Mouse (Mus musculus) c-Kit-positive CD71-positive TER-119-negative erythroid progenitor cells, embryonic 14.5 days (primary cell): Measurements from ENCODE around the gene Ptprg.
"Not testable (repeated sequence)": the region's sequence is repeated elsewhere in the genome, so short reads cannot be mapped to it uniquely, and the experiment has no call there.

Source experiments
- DNase-seq: peaks from one replicate; pipeline ENCODE4 v3.0.0-alpha.2; 2013; ENCODE audit warnings: low read depth

Ptprg gene

DNA sequence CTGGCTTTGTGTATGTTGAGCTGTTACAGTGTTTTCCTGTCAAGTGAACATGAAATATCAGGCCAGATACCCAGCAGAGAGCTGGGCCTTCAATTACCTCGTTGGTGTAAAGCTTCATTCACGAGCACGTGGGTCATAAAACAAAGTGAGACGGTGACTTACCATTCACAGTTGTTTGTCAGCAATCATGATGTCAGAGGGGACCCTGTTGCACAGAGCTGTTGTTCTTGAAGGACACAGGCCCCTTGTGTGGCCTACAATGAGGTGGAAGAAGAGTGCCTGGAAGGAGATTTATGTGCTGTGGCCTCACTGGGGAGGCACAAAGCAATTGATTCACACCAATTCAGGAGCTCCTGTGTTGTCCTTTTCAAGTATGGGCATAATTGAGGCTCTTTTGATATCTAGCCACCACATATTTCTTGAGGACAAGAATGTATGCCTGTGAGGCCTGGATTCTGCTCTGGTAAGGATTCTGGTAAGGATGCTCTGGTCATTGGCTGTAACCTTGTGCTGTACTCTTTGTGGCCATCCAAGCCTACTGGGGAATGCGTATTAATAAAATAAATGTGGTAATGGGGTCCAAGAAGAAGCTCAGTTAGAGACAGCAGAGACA, 503.7 kb downstream of the Ptprg start:
- DNase-seq = no peak

- DNase-seq = no peak
Measured at GRCm38 (mm10) chr14:12057856-12058255, 504.5 kb downstream of the Ptprg start.

- DNase-seq = no peak
Measured at GRCm38 (mm10) chr14:12059149-12059548, 505.8 kb downstream of the Ptprg start.

- not testable (repeated sequence) for DNase-seq
Measured at GRCm38 (mm10) chr14:12061313-12061712, 508.0 kb downstream of the Ptprg start.

DNA sequence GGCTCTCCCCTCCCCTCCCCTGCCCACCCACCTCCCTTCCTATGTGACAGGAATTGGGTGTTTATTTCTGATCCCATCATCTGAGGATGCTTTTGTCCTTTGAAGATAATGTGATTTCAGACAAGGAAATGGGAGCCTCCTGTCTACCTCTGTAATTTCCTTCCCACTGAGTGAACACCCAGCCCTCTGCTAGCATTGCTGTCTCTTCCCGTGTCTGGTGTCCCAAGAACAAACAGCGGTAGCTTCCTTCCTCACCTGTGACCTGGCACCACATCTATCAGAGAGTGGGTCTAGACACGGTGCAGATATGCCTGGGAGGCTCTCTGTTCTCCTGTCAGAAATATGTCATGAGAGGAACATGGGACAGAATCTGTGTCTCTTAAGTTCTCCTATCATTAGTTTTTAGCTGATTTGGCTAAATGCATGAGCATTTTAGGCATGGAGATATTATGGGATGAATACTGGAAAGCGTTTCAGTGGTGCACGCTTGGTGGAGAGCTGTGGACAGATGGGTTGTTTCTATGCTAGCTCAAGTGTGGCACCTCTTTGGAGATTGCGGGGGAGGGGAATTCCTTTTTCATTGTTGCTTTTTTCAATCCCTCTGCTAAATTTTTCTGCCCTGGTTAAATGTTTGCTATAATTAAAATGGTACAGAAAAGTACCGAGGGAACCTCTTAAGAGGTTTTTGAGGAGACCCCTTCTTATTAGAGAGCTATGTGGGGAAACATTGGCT, 509.5 kb downstream of the Ptprg start:
- no peak for DNase-seq

DNA sequence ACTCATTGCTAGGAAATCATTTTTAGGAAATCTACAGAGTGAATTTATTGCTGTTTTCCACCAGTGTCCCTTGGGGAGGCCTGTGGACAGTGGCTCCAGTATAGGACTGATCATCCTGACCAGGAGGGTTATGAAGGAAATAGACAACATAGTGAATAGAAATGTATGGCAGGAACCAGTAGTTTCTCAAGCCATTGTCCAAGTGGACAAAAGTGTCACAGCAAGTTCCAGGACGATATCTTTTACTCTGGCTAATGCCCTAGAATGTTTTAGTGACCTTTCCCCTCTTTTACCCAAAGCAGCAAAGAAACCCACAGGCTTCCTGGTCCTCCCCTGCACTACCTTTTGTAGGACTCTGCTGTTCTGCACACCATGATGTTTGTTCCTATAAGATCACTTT, 511.7 kb downstream of the Ptprg start:
- no peak for DNase-seq

DNA sequence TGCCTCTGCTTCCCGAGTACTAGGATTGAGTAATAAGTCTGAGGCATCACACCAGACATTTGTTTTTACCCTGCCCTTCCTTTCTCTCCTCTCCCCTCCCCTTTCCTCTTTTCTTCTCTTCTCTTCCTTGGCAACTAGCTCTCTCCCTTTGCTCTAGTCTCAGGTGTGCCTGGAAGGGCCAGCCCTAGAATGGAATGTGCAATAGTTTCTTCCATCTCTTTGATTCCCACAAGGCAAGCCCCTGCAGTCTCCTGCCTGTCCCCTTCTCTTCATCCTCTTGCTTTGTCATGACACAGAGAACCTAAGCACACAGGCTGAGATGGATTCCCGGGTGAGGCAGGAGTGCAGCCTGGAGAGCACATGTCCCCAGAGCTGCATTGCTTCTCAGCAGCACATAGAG, 512.4 kb downstream of the Ptprg start:
- no peak for DNase-seq

- DNase-seq = no peak
Measured at GRCm38 (mm10) chr14:12069707-12070106, 516.4 kb downstream of the Ptprg start.

DNA sequence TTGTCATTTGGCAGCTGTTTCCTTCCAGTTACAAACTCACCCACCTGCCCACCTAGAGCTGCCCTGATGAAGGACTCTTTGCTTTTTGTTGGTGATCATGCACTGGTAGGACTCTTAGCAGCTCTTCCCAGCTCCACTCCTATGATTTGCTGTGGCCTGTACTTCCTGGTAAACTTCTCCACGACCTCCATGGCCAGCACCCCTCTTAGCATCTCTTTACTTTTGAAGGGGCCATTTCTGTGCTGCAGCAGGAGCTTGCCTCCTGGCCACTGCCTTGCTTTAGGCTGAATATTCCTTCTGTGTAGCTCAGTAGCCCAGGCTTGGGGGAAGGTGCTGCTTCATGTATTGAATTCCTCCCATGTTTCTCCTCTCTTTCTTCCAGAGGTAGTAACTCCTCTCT, 517.0 kb downstream of the Ptprg start:
- DNase-seq = no peak

GRCm38 (mm10) chr14:12070856-12071465, 517.6 kb downstream of the Ptprg start:
- DNase-seq = no peak

DNA sequence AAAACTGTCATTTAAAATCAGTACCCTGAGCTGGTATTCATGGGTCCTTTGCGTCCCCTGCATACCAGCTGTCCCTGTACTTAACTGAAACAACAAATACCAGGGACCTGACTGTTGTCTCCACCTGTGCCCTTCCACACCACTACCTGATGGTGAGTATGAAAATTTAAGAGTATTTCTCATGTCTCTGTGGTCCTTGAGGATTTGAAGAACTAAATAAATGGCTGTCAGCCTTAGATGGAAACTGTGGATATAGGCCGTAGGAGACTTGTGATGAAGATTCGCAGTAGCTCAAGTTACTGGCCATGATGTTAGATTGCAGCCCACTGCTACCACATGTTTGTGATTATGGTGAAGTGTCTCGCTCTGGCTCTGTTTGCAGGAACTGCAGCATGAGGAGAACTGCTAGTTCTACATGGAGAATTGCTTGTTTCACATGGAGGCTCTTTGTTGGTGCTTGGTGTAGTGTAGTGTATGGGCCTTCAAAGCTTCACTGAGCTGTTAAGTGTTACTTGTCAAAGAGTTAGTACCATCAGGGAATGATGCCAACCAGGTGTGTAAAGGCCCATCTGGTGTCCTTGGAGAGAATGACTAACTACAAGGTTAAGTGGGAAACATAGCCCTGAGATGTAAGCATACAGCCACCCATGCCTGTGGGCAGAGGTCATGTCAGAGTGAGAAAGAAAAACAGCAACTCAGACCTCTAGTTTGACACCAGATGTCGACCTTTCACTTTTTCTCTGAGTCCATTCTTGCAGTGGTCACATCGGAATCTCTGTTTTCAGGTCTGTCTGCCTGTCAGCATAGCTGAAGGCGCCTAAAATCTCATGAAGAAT, 518.9 kb downstream of the Ptprg start:
- no peak for DNase-seq

DNA sequence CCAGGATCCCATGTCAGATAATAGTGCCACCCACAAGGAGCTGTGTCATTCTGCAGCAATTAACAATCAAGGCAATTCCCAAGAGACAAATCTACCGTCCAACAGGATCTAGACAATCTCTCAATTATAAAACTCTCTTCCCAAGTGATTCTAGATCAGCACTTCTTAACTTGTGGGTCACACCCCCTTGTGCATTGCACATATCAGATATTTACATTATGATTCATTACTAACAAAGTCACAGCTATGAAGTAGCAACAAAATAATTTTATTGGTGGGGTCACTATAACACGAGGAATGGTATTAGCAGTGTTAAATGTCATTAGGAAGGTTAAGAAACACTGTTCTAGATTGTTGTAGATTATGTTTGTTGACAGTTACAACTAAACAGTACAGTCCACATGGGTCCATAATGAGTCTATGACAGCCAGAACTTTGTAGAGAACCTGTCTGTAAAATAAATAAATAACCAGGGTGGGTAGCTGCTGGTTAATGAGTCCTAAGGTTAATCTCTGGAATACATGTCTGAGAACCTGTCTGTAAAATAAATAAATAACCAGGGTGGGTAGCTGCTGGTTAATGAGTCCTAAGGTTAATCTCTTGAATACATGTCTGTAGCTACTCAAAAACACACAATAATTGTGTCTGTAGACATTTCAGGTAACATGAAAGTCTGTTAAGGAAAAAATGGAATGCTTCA, 520.2 kb downstream of the Ptprg start:
- no peak for DNase-seq

DNA sequence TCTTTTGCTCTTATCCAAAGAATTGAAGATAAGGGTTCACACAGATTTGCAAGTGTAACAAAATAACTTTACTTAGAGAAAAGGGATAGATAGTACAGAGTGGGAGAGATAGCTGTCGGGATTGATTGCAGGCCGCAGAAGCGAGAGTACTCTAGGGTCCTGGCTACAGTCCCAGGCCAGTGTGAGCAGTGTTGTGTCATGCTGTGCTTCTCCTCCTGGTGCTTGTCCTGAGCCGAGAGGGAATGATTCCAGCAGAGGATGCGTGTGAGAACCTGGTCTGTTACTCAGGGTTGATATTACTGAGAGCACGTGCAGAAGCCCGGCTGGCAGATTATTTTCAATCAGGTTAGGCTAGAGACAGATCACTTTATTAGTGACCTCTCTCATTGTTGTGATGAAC, 523.9 kb downstream of the Ptprg start:
- no peak for DNase-seq

DNA sequence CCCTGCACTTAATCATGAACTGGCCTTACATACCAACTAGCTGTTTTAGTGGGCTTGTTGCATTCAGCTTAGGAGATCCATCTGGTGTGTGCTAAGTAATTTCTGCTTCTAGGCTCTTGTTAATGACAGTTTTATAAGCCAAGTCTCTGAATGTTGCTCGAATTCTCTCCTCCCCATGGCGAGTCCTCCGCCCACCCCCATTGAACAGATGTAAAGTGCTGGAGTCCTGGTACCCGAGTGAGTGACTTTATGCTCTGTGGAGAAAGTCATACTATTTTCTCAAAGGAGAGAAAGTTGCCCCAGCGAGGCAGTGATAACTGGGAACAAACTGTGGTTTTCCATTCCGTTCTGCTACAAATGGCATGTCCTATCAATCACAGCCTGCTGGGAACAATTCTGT, 525.9 kb downstream of the Ptprg start:
- no peak for DNase-seq

GRCm38 (mm10) chr14:12079833-12080401, 526.6 kb downstream of the Ptprg start:
- no peak for DNase-seq

DNA sequence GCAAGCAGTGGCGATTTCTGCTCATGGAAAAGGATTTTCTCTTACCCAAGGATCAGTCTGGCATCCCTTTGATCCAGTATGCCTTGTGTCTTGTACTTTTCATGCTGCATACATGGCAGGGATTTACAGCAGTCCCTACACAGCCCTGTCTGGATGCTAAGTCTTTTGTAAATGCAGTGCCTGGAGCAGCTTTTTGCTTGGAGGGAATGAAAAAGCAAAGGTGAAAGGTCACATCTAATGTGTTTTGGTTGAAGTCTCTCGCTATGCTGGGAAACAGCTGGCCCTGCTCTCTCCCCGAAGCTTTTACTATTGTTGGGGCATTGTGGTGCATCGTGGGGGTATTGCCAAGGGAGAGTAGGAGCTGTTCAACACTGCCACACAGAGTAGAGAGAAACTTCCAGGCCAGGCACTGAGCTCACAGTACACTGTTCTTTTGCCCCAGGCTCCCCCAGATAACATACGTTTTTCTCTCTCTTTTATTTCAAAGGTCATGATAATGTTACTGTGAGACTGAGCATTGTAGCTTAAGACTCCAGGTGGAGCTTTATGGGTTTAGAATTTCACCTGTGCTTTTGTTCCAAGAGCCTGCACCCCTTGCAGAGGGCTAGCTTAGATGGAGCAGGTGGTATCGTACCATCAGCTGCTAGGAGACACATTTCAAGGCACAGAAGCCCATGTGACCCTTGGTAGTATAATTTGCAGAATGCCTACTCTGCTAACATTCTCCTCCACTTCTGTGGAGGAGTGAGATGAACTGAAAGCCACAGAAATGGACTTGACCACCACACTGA, 529.0 kb downstream of the Ptprg start:
- no peak for DNase-seq

- DNase-seq = no peak
Measured at GRCm38 (mm10) chr14:12084076-12084475, 530.7 kb downstream of the Ptprg start.

- DNase-seq = no peak
Measured at GRCm38 (mm10) chr14:12085078-12085477, 531.7 kb downstream of the Ptprg start.

GRCm38 (mm10) chr14:12086167-12086566, 532.8 kb downstream of the Ptprg start:
- DNase-seq = no peak

DNA sequence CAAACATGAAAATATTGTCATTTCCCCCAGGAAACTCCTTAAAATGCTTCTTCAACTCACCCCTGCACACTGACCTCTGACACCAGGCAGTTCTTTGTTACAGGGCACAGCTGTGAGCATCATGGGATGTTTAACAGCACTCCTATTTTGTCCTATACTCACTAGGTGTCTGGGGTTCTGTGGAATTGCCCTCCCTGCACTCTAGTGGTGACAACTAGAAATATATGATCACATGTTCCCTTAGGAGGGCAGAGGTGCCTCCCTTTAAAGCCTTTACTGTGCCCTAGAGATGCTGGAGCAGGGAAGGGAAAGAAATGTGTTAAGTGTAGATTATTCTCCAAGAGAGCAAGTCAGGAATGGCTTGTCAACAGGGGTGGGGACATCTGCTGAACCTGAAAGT, 536.6 kb downstream of the Ptprg start:
- no peak for DNase-seq

DNA sequence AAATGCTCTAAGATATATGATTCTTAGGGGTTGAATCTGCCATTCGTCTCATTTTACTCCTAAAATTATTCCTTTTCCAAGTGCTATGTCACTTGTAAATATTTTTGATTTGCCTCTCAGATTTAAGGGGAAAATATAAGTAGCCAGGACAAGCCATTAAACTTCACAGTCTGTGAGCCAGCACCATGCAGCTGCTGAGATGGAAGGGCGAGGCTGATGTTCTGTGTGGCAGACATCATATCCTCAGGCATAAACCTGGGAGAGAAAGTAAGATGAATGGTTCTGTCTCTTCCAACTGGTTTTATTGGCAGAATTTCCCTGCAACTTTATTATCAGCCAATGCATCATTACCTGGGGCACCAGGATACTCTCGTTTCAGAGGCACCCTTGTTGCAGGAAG, 538.4 kb downstream of the Ptprg start:
- DNase-seq = no peak
